Mouse (Mus musculus): Measurements from ENCODE around the gene Btbd35f1.
"Not testable (repeated sequence)": the region's sequence is repeated elsewhere in the genome, so short reads cannot be mapped to it uniquely, and the experiment has no call there.

Gene Btbd35f1

GRCm38 (mm10) chrX:32559755-32560154, at the start of gene Btbd35f1:
TSS of gene Btbd35f1 (plus strand) at chrX:32560055.
- DNase-seq, result not testable (repeated sequence)

DNA sequence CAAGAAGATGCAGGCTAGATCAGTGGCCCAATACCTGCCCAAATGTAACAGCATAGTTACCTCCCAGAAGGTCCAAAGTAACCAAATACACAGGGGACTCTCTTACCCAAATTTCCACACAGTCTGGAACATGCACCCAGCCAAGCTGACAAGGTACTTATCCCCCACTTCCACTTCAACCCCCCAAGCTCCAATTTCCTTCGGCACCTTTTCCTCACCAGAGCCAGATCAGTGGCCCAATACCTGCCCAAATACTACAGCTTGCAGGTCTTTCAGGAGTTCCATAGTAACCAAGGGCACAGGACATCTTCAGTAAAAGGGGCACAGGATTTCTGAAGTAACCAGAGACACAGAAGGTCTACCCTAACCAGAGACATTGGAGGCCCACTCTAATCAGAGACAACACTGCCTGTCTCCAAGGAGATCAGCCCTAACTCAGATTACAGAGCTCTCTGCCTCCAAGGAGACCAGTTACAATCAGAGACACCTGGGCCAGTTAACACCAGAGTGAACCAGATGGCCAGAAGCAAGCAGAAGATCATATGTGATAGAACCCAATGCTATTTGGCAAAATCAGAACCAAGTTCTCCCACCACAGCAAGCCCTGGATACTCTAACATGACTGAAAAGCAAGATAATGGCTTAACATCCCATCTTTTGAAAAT, 31.2 kb downstream of the Btbd35f1 start:
- DNase-seq, result not testable (repeated sequence)

DNA sequence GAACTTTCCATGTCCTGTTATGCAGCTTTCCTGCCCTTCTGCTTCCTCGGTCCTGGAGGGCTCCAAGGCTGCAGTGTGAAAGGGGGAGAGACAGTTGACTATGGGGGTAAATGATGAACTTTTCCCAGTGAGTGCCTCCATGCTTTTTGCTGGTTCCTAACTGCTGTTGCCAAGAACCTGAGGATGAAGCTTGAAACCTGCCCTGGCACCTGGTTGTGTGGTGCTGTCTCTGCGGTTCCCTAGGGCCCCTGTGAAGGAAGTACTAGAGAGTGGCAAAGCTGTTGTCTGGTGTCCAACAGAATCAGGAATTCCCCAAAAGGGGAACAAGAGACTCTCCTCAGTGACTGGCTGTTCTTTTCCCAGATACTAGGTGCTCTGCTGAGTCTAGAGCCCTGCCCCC, 41.2 kb downstream of the Btbd35f1 start:
- DNase-seq, result not testable (repeated sequence)

GRCm38 (mm10) chrX:32601425-32601824, 41.6 kb downstream of the Btbd35f1 start:
- DNase-seq, result not testable (repeated sequence)
